Mouse (Mus musculus) gonadal fat pad, adult 2 months (tissue): ENCODE results near the gene Ccl17. TPM values are rescaled to one million over a fixed set of nuclear protein-coding genes. Genes with fewer than 3 reads are reported as not detected.

Source experiments
- DNase-seq: peaks from one replicate; pipeline ENCODE4 v3.0.0-alpha.2; 2012; ENCODE audit warnings: low read depth
- polyA plus RNA-seq: library from polyadenylated mRNA; depleted of rRNA; stranded (reverse); fragments of >200 nt; gene quantifications from 2 replicates; pipeline ENCODE4 v1.2.3, GENCODE M21; 2012; rRNA removed

Gene Ccl17
- polyA plus RNA-seq: 2.7 and 4.1 TPM in 2 replicates

DNA sequence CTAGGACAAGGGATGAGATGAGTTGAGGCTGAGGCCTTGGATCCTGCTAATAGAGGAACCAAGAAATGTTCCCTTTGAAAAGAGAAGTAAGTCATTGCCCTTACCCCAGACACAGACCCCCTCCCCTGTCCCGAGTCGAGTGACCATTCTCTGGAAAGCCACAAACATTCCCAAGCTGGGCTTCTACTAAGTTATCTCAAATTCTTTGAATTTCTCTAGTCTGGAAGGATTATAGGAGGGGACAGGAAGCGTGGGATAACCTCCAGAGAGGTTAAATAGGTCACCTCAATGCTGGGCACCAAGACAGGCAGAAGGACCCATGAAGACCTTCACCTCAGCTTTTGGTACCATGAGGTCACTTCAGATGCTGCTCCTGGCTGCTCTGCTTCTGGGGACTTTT, at the start of gene Ccl17:
TSS of gene Ccl17 (plus strand) at position 301 of the 400 bp plus-strand sequence.
- no peak for DNase-seq

DNA sequence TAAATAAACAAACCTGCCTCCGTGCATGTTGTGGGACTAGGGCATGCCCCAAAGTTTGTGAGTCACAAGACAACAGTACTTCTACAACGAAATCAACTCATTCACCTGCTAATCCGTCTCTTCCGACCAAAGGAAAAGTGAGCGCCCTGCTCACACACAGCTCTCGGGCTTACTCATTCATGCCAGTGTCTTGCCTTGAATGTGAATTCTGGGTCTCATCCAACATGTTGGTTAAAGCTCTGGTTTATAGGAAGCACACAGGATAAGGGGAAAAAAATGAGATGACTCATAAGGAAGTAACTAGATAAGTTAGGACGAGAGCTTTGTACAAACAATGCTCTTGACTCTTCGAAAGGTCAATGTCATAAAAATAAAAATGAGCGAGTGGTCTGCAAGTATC, 43.2 kb upstream of the Ccl17 start:
- DNase-seq: no peak

DNA sequence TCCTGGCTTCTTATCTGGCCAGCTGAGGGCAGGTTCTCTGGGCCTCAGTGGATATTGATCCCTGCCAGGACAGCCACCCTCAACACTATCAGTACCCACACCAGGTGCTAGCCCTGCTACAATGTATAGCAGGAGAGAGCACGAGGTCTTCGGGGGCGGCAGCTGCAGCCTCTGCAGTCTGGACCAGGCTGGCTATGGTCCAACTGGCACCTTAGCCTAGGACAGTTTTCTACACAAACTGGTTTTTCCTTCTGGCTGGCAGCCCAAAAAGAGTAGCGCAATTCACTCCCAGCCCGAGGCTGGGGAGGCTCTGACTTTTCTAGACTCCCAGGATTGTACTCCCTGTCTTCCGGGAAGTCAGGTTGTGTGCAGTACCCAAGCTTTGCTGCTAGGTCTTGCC, 39.3 kb upstream of the Ccl17 start:
- DNase-seq: no peak

- no peak for DNase-seq
Measured at GRCm38 (mm10) chr8:94771941-94772670, 38.1 kb upstream of the Ccl17 start, which contains the start of gene Cx3cl1. Gene Cx3cl1 (plus strand): TSS chr8:94772009.

- no peak for DNase-seq
Measured at GRCm38 (mm10) chr8:94773048-94773447, 37.2 kb upstream of the Ccl17 start.

DNA sequence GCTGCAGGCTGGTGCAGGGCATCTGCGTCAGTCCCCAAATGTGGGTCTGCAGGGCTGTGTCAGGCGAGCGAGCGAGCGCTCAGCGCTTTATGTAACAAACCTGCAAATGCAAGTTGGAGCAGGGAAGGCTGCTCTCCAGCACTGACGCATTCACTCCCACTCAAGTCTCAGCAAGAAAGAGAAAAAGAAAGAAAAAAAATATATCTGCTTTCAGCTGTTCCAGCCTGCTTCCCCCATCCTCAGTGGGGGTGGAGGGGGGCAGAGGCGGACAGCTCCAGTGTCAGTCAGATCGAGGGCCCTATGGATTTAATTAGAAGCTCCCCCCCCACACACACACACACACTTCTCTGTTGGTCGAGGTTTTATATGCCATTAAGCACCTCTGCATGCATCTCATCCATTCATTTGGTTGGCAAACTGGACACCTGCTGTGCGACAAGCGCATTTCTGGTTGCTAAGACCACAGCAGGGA, 36.5 kb upstream of the Ccl17 start:
- DNase-seq: no peak

- no peak for DNase-seq
Measured at GRCm38 (mm10) chr8:94774601-94775000, 35.7 kb upstream of the Ccl17 start.

- DNase-seq: no peak
Measured at GRCm38 (mm10) chr8:94776346-94776745, 33.9 kb upstream of the Ccl17 start.

GRCm38 (mm10) chr8:94778036-94778435, 32.2 kb upstream of the Ccl17 start:
- no peak for DNase-seq

- DNase-seq: no peak
Measured at GRCm38 (mm10) chr8:94778473-94778872, 31.8 kb upstream of the Ccl17 start.

DNA sequence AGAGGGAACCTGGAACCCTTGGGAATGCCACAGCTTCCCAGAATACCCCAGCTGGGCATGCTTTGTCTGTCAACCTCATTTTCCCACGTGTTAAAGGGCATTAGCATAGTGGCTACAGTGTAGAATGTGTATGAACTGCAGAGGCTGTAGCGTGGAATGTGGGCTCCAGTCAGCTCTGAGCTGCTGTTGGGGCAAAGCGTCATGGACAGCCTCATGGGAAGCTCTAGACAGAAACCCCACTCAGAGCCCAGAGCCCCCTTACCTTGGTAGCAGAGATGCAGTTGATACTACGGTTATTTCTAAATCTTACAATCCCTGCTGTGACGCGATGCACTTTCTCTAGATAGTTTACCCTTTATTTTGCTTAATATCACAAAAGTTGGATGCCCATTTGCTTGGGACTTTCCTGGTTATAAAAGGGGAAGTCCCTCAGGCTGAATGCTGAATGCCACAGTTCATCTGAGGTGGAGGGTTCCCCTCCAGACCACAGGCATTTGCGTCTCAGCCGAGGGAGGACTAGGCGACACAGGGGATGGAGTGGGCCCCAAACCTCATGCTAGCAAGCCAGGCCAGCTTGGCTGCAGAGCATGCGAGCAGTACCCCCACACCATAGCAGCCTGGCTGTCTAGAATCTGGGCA, 31.2 kb upstream of the Ccl17 start:
- no peak for DNase-seq

DNA sequence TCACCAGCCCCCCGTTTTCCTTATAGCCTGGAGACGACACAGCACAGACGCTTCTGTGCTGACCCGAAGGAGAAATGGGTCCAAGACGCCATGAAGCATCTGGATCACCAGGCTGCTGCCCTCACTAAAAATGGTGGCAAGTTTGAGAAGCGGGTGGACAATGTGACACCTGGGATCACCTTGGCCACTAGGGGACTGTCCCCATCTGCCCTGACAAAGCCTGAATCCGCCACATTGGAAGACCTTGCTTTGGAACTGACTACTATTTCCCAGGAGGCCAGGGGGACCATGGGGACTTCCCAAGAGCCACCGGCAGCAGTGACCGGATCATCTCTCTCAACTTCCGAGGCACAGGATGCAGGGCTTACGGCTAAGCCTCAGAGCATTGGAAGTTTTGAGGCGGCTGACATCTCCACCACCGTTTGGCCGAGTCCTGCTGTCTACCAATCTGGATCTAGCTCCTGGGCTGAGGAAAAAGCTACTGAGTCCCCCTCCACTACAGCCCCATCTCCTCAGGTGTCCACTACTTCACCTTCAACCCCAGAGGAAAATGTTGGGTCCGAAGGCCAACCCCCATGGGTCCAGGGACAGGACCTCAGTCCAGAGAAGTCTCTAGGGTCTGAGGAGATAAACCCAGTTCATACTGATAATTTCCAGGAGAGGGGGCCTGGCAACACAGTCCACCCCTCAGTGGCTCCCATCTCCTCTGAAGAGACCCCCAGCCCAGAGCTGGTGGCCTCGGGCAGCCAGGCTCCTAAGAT, 30.5 kb upstream of the Ccl17 start:
- no peak for DNase-seq

DNA sequence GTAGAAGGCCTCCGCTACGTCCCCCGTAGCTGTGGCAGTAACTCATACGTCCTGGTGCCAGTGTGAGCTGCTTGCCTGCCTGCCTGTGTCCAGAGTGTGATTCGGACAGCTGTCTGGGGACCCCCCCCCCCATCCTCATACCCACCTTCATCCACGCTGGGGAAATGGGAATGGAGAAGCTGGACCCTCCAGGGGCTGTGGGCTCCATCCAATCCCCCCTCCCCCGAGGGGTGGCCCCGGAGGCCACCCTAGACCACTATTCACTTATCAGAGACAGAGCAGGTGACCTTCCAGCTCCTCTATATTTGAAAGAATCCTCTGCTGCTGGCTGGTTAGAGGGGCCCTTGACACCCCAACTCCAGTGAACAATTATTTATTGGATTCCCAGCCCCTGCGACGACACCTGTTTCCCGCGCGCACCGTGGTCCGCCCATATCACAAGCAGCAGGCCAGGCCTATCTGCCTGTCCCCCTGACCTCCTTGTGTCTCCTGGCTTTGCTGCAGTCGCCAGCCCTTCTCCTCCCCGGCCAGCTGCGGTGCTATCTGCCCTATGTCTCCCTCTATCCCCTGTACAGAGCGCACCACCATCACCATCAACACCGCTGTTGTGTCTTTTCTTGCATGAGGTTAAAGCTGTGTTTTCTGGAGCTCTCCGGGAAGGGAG, 29.6 kb upstream of the Ccl17 start:
- DNase-seq: no peak

DNA sequence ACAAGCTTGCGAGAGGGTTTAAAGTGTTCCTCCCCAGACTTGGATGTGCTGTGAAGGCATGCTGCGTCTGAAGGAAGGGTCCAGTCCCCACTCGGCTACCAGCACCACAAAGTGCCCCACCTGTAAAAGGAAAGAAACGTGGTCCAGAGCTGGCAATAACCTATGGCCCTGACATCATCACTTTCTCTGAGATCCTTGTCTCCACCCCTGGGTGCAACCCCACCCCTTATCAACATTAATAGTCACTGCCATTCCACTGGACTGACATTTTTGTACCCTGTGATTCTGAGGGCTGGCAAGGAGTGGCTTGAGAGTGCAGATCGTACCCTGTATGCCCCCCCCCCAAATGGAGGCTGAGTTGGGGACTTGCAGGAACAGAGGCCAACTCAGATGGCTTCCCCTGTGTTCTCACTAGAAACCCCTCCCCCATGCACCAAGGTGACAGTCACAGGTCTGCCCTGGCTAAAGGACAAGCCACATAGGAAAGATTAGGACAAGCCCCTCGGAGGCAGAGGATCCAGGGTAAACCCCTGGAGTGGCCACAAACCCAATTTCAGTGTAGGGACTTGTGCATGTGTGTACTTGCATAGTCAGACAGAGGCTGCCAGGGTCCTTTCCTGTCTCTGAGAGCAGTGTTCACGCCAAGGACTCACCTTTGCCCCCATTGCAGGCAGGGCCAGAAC, 29.0 kb upstream of the Ccl17 start:
- no peak for DNase-seq

DNA sequence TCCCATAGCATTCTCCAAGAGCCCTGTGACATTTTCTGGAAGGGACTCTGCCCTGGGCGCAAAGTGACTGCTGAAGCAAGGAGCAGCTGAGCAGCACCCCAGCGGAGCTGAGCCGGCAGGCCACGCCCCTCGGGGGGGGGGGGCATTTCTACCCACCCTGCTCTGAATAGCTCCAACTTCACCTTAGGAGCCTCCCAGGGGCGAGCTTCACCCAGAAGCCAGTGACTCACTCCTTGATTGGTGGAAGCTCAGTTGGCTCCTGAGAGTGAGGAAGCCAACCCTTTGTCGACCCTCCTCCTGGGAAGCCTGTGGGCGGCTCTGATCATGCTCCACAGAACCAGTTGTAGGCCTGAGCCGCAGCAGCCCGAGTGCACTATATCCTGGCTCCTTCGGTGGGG, 28.4 kb upstream of the Ccl17 start:
- no peak for DNase-seq

DNA sequence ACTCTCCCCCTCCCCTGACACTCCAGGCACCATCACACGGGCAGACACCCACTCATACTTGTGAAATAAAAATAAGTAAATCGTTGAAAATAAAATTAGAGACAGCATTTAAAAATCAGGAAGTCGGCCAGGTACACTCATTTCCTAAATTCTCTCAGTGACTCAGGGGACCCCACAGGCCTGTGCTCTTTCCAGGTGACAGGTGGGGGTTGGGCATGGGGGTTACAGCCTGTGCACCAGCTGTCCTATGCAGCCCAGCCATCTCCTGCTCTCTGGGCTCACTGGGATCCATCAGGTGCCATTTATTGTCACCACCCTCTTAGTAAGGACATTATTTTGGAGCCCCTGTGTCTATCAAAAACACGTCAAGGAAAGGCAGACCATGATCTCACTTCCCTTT, 26.4 kb upstream of the Ccl17 start:
- DNase-seq: no peak

- no peak for DNase-seq
Measured at GRCm38 (mm10) chr8:94785247-94785985, 24.8 kb upstream of the Ccl17 start.

GRCm38 (mm10) chr8:94785995-94786595, 24.2 kb upstream of the Ccl17 start:
- DNase-seq: no peak

GRCm38 (mm10) chr8:94787524-94788501, 22.4 kb upstream of the Ccl17 start:
- peak; percentile 95 for DNase-seq
